Mouse (Mus musculus) ES-CJ7 (cell line): ENCODE measurements around the gene Il12rb1.

Experiments
- DNase-seq: peaks from one replicate; pipeline ENCODE4 v3.0.0; 2011; ENCODE audit warnings: low read depth, low spot score

The Il12rb1 gene

DNA sequence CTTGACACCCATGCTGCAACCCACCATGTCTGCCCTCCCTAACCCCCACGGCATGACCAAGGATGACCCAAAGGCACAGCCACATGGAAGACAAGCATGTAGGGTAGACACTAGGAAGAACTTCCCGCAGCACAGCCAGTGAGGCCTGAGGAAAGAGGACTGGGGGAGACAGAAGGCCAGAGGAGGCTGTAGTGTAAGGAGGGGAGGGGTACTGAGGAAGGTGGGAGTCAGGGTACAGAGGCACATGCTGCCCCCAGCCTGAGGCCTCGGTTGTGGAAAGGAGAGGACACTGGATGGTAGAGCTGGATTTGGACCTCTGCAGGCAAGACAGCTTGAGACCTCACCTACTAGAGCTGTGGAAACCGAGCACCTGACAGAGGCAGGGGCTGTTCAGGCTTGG is 42.7 kb downstream of the Il12rb1 start:
- no peak for DNase-seq

DNA sequence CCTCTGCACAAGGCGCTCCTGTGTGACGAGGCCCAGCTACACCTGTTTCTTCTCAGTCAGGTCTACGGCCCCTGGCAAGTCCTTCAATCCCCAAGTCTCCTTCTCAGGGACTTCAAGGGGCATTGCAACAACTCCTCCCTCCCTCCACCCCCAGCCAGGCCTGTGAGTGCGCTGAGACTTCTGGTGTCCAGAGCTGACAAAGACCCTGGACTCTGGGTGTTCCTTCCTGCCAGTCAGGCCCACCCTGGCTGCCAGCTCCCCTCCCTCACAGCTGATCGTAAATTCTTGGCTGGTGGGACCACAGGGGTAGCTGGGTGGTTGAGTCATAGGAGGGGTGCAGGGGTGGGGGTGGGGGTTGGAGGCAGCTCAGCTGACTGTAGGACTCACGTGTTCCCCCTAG is 43.6 kb downstream of the Il12rb1 start:
- DNase-seq: no peak

DNA sequence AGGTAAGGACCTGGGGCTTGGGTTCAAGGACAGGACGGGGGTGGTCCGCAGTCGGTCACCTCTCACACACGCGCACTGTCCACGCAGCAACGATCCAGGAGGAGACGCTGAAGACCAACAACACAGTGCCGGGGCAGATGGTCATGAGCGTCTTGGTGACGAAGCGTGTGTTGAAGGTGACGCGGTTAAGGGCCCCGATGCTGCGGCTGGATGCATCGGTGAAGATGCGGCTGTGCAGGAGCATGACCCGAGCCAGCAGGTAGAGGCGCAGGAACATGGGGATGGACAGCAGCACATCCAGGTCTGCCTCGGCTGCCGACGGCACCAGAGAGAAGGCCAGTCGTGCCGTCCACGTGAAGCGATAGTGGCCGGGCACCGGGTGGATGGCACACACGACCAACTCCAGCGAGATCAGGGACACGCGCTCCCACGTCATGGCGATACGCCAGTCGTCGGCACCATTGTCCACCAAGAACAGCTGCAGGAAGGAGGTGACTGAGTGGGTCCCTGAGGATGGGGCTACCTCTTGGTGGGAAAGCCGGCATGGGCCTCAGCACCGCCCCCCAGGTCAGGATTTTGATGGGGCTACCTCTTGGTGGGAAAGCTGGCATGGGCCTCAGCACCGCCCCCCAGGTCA is 44.5 kb downstream of the Il12rb1 start:
- no peak for DNase-seq

DNA sequence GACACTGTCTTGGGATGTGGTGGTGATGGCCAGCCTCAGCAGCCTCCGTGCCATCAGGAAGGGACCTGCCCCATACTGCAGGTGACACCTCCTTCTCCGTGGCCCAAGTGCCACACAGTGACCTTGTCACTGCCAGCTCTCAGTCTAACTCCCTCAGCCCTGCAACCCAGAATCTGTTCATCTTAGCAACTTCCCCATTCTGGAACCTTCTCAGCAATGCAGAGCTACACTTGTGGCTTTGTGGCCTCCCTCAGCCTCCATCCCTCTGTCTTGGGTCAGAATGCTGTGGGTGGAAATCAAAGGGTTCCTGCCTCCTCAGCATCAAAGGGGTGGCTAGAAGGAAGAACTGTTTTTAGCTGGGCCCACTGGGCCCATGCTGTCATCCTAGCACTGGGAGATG is 45.6 kb downstream of the Il12rb1 start:
- DNase-seq: no peak

DNA sequence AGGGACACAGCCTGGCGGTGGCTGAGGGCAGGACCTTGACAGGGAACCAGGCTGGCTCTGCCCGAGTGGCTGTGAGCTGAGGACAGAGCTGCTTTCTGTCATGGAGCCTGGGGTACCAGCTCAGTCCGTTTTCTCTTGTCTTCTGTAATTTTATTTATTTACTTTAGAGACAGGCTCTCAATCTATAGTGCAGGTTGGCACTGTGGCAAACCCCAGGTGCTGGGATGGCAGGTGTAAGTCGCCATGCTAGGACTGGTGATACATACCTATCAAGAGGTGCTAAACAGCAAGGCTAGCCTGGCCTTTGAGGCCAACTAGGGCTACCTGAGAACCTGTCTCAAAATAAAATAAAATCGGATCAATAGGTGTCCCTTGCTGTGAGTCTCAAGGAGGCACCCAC is 47.8 kb downstream of the Il12rb1 start:
- no peak for DNase-seq

DNA sequence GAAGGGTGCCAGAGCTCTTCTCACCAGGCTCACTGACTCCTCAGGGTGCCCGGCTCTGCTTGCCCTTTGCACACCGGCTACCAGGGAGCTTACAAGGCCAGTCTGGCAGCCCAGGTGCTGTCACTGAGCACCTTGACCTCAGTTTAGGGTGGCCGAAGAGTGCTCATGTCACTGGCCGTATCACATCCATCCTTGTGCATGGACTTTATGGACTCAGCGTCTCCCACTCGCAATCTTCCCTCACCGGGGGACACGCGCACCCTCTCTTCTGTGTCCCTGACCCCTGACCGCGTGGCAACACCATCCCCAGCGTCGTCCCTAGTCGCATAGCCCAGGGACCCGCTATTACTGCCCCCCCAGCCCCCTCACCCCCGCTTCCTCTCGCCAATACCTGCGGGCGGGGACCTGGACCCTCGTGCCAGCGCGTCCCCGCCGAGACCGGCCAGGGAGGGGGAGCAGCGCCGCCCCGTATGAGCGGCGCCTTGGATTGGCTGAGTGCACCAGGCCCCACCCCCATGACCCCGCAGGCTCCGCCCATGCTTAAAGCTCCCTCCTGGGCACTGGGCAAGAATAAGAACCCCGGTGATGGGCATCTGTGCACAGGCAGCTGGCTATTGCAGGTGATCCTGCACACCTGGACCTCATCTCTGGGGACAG is 48.4 kb downstream of the Il12rb1 start:
- no peak for DNase-seq

DNA sequence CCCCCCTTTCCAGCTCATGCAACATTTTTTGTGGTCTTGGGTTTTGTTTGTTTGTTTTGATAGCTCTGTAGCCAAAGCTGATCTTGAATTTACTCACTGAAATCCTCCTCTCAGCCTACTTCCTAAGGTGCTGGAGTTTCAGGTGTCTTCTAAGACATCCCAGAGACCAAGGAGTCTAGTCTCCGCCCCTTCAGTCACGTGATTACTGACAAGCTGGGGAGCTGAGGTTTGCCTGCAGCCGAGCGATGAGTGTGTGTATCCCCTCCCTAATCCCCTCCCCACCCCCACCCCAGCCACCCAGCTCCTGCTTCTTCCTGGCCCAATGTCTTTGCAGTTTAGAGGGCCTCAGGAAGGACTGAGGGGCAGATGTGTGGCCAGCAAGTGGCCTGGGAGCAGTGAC is 49.3 kb downstream of the Il12rb1 start:
- DNase-seq: peak; percentile 71

DNA sequence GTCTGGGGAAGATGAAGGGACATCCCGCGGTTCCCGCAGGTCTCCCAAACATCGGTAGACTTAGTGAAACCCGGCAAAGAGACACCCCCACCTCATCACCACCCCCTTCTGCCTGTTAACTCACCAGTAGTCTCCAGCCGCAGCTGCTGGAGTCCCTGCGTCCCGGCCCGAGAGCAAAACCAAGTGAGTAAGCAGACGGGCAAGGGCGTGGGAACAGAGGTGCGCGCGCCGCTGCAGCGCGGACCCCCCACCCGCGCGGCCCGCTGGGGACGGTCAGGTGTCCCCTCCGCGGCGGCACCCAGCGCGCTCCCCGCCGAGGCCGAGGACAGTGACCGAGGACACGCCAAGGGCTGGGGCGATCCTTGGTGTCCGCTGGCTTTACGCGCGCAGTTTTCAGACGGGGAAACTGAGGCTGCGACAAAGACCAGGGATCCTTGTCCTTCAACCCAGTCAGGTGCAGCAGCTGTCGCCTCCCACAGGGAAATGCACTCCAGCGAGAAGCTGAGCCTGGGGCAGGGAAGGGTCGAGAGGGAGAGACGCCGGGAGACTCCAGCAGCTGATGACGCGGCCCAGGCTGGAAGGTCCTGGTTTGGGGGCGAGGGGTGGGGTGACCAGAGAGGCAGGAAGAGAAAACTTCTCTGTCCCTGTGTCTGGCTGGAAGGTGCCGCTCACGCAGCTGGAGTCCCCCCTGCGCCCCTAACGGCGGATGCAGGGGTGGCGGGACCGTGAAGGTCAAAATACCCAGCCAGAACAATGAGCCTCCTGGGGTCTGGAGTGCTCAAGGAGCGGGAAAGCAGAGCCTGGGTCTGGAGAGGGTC is 54.8 kb downstream of the Il12rb1 start, which contains the start of gene Kcnn1:
Gene Kcnn1, minus strand, starts transcription at position 435 of the 818 bp plus-strand sequence.
- DNase-seq: peak; percentile 74

DNA sequence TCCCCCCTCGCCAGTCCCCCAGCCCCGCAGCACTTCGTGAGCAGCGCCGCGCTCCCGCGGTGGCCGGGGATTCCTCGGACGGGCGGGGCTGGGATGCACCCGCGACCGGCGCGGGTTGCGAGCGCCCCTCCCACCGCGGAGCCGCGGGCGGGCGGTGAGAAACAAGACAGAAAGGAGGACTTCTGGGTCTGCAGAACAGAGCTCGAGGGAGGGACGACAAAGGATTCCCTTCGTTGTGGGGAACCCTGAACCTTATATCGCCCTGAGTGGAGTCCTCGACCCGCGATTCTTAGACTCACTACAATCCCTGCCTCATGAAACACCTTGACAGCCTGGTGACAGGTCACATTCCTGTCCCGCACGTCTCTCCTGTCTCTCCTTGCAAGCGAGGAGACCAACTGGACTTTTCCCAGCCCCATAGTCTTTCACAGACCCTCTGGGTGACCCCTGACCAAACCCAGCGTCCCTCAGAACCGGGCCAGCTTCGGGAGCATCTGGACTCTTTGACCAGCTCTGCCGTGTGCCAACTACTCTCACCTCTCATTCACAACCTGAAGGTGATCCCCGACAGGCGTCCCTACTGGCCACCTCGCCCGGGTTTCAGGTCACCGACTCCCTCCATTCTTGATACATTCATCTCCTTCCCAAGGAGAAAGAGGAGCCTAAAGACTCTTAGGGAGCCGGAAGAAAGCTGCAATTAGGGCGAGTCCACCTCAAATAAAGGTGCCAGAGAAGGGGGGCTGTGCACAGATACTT is 55.9 kb downstream of the Il12rb1 start:
- DNase-seq: no peak

DNA sequence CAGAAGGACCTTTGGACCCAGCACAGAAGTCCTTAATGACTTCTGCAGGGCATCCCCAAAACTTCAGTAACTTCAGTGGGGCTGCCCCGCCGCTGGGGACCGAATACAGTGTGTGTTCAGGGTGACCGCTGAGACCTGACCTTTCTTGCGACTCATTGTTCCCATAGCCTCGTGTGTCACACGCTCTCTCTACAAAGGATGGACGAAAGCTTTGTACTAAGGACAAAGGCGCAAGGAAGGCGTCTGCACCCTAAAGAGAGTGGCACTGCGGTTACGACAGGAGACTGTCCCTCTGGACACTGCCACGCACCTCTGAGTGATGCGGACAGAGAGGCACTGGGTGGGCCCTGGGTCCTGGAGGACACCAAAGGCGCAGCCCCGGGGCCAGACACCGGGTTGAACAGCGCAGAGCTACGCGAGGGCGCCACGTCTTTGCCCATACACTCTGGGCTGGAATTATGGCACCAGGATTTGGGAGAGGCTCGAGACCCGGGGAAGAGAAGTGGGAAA is 56.5 kb downstream of the Il12rb1 start:
- no peak for DNase-seq

DNA sequence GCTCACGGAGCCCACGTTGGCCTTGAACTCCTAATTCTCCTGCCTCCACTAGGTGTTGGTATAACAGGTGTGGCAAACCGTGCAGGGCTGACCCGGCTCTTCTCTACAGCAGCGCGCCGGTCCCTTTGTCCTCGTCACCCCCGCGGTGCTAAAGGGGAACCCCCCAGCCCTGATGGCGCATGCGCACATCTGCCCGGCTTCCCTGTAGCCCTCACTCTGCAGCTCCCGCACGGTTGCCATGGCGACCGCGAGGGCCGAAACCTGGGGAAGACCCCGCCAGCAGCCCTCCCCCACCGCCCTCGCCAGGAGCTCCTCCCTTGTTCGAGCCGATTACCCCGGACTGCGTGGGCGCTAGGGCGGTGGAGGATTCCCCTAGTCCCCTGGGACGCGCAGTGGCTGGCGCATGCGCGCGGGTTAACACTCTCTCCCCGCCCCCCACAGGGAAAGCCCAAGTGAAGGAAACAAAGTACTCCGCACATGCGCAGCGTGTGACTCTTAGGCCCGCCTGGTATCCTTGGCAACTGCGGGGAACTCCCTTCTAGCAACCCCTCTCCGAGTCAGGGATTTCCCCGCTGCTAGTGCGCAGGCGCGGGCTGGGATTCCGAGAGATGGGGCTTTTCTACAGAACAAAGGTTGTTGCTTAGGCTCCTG is 57.2 kb downstream of the Il12rb1 start:
- peak; percentile 100 for DNase-seq

DNA sequence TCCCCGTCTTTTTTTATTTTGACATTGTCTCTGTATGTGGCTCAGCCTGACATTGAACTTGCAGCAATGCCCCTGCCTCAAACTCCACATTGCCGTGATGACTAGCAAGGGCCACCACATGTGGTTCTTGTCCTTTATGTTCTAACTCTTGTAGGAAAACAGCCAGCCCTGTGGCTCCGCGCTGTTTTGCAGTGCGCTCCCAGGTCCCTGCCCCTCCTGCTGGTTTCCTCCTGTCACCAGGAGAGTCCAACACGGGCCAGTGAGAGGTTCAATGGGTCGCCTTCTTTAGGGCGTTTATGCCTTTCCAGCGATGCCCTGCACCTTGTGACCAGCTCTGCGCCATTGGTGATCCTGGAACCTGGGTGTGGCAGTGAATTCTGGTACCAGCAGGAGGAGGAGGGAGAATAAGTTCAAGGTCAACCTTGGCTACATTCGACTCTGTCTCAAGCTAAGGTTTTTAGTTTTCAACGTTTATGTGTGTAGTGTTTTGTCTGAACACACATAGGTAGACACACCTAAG is 57.8 kb downstream of the Il12rb1 start:
- peak; percentile 80 for DNase-seq

DNA sequence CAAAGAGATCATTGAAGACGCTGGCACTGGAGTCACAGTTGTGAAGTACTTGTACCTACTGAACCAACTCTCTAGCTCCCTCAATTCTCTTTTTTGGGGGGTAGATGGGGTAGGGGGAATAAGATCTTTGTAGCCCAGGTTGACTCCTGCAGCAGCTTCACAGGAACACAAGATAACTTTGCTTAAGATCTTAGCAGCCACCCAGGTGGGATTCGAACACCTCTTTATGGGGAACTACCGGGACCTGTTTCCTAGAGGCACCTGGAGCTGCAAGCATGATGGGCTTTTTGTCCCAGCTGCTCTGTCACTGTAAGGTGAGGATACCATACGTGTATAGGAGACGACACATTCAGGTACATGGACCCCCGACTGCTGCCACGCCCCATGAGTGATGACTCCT is 58.3 kb downstream of the Il12rb1 start:
- no peak for DNase-seq

DNA sequence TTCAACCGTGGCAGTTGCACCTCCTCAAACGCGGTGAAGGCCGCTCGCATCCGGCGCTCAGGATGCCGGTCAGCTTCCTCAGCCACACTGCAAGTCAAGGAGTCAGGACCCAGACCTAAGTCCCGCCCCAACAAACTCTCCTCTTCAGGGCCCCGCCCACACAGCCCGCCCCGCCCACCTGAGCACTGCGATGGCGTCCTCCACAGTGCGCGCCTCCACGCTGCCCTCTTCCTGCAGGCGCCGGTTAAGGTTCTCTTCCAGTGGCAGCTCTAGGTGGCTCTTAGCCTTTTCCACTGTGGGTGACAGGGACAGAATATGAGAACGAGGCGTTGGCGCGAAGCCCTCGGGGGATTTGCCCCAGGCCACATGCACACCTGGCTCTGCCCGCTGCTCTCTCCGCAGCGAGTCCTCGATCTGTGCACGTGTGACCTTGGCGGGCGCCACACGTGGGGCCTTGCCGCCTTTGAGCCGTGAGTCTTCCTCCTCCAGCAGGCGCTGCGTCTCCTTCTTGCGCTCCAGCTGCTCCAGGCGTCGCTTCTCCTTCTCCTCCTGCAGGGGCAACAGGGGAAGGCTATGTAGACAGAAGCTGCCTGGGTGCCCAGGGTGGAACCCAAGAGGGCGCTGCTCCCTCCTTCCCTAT is 60.4 kb downstream of the Il12rb1 start:
- peak; percentile 92 for DNase-seq

DNA sequence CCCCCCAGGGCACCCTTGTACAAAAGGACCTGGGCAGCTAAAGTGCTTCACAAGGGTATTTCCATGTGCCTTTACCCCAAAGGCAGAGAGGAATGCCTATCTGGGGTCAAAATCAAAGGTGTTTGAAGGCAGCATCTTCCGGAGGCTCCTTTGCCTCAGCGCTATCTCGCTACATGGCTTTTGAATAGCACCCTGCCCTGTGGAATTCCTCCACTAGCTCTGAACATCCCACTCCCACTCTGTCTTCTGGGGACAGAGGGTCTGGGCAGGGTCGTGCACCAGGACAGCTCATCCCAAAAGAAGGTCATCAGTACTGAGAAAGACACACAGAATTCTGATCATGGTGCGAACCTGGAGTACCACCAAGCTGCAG is 60.9 kb downstream of the Il12rb1 start:
- no peak for DNase-seq

DNA sequence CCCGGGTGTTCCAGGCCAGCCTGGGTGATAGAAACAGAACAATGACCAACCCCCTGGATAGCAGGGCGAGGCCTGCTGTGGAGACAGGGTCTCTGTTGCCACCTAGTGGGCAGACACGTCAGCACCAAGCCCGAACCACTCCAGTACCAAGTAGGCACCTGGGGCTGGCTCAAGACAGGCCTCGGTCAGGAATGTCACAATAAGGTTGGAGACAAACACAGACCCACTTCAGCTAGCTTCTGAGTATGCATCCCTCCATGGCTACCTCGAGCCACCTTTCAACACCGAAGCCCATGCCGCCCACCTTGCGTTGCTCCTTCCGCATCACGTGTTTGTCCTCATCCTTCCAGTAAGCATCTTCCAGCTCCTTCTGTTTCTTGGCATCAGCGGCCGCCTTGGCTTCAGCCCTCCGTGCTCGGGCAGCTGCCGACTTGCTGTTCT is 61.4 kb downstream of the Il12rb1 start:
- peak; percentile 94 for DNase-seq
